Mouse (Mus musculus) spleen, adult 2 months (tissue): ENCODE data around the gene Sarnp. TPM values are rescaled to one million over a fixed set of nuclear protein-coding genes. Genes with fewer than 3 reads are reported as not detected.

Source experiments
- DNase-seq, 2 experiments: peaks; one replicate each; pipeline versions ENCODE4 v3.0.0 to v3.0.0-alpha.2; 2012 to 2021; ENCODE audit warnings: low spot score in 2 of 2, low read depth in 1 of 2
- H3K27ac ChIP-seq: fragments of 200-500 bp; 2 replicates; pipeline ENCODE4 v1.5.1; 2012; ENCODE audit warnings: low read length, inconsistent platforms; ENCODE audit not compliant: insufficient read depth
- H3K27me3 ChIP-seq: fragments of 200-500 bp; 2 replicates; pipeline ENCODE4 v1.6.1; 2012; ENCODE audit warnings: mild to moderate bottlenecking, moderate library complexity, low read length, inconsistent platforms; ENCODE audit not compliant: control insufficient read depth, insufficient read depth
- H3K36me3 ChIP-seq: fragments of 200-500 bp; 2 replicates; pipeline ENCODE4 v1.6.1; 2012; ENCODE audit warnings: mild to moderate bottlenecking, low read length, inconsistent platforms; ENCODE audit not compliant: control insufficient read depth, insufficient read depth
- H3K4me1 ChIP-seq: fragments of 200-500 bp; 2 replicates; pipeline ENCODE4 v1.6.1; 2011; ENCODE audit warnings: inconsistent platforms; ENCODE audit not compliant: control insufficient read depth, insufficient read depth, insufficient read length
- H3K4me3 ChIP-seq: fragments of 200-500 bp; 2 replicates; pipeline ENCODE4 v1.5.1; 2011; ENCODE audit warnings: mild to moderate bottlenecking, inconsistent platforms; ENCODE audit not compliant: insufficient read depth, insufficient read length; ENCODE audit errors: extremely low read depth
- CTCF ChIP-seq: fragments of 200-500 bp; IDR thresholded peaks from 2 replicates; pipeline ENCODE4 v1.5.1; 2011; ENCODE audit warnings: mild to moderate bottlenecking, inconsistent platforms; ENCODE audit not compliant: insufficient read depth, insufficient read length, insufficient replicate concordance; ENCODE audit errors: extremely low read depth
- POLR2A ChIP-seq: fragments of 200-500 bp; IDR thresholded peaks from 2 replicates; pipeline ENCODE4 v1.6.1; 2011; ENCODE audit warnings: low read depth, low read length, inconsistent platforms
- WGBS: fragments of 180-500 bp; shearing (Covaris S2); methylation state at CpG from one replicate; pipeline ENCODE4 v1.1.7; 2018; 5-methylcytosine and 5-hydroxymethylcytosine counted together
- polyA plus RNA-seq: library from polyadenylated mRNA; depleted of rRNA; stranded (reverse); fragments of >200 nt; gene quantifications from 2 replicates; pipeline ENCODE4 v1.2.3, GENCODE M21; 2012

Gene Sarnp
- polyA plus RNA-seq, 1 experiment, result 4.5 TPM

DNA sequence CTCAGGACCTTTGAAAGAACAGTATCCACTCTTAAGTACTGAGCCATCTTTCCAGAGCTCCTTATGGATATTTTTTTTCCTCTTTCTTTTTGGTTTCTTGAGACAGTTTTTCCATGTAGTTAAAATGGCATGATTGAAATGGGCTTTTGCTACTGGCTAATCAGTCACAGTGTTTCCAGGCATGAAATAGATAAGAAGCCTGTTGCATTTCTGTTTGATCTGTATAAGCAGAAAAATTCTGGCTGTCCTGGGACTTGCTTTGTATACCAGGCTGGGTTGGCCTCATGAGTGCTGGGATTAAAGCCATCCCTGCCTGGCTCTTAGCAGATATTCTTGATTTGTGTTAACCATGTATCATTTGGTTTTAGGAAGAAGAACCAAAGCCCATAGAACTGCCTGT is 22.3 kb downstream of the Sarnp start:
- no peak for TF ChIP-seq CTCF
- no peak for TF ChIP-seq POLR2A
- no peak overlapping the region for H3K27ac ChIP-seq
- DNase-seq, result no peak
- peaks cover 29% of the 10 kb centered on the region for H3K36me3 ChIP-seq
- no peak overlapping the region for H3K4me3 ChIP-seq
- no peaks in the 10 kb centered on the region for H3K4me1 ChIP-seq
- no peaks in the 10 kb centered on the region for H3K27me3 ChIP-seq

DNA sequence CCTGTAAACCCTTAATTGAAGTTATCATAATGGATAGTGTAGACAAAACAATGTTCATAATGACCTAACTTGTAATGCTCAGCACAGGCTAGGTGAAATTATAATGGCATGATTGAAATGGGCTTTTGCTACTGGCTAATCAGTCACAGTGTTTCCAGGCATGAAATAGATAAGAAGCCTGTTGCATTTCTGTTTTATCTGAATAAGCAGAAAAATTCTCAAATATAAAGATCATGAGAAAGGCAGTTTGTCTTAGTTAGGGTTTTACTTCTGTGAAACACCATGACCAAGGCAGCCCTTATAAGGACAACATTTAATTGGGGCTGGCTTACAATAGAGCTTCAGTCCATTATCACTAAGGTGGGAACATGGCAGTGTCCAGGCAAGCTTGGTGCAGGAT is 23.5 kb downstream of the Sarnp start:
- no peak for DNase-seq
- H3K36me3 ChIP-seq, result peaks cover 30% of the 10 kb centered on the region
- H3K27me3 ChIP-seq, result no peaks in the 10 kb centered on the region
- no peak for TF ChIP-seq CTCF
- TF ChIP-seq POLR2A, result no peak
- no peaks in the 10 kb centered on the region for H3K4me1 ChIP-seq
- no peak overlapping the region for H3K27ac ChIP-seq
- H3K4me3 ChIP-seq, result no peak overlapping the region

DNA sequence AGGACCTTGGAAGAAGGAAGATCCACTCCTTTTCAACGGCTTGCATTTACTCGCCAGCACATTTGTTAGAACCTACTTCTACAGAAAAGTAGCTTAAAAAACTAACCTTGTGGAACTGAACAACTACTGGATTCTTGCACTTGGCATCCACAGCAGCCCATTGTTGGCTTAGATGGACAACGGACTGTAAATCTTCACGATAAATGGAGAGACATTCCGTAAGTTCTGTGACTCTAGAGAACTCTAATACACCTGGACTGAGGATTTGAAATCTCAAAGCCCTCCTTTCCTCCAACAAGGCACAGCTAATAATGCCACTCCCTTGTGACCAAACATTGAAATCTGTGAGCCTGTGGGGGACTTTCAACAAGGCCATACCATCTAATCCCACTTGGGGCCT is 26.1 kb downstream of the Sarnp start:
- Histone ChIP-seq H3K36me3 (peaks cover 28% of the 10 kb centered on the region), H3K4me3 (no peak overlapping the region), H3K27me3 (no peaks in the 10 kb centered on the region), H3K27ac (no peak overlapping the region), H3K4me1 (no peaks in the 10 kb centered on the region)
- 95% methylated on average over 5 of the region's 5 CpGs for WGBS
- no peak for DNase-seq
- TF ChIP-seq POLR2A (no peak), CTCF (no peak)

DNA sequence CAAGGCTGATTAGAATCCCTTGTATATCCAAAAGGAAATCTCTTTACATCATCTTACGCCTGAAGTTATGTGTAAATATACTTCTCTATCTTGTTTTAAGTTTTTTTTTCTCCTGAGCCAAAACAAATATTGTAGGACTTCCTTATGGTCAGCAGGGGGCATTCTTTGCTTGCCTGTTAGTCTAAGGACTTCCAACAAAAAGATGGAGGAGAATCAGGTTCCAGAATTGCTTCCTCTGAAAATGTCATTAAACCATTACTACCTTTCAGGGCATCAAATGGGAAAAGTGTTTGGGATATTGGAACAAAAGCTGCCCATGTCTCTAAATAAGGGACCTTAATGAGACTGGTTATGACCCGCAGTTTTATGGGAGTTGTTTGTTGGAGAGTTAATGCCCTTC is 28.4 kb downstream of the Sarnp start:
- no peak for TF ChIP-seq CTCF
- no peak for TF ChIP-seq POLR2A
- 94% methylated on average over 2 of the region's 2 CpGs for WGBS
- no peaks in the 10 kb centered on the region for H3K4me1 ChIP-seq
- H3K27ac ChIP-seq, result no peak overlapping the region
- peaks cover 31% of the 10 kb centered on the region for H3K36me3 ChIP-seq
- DNase-seq, result no peak
- H3K27me3 ChIP-seq, result no peaks in the 10 kb centered on the region
- H3K4me3 ChIP-seq, result no peak overlapping the region; the same call in 1 of the 2 replicates

DNA sequence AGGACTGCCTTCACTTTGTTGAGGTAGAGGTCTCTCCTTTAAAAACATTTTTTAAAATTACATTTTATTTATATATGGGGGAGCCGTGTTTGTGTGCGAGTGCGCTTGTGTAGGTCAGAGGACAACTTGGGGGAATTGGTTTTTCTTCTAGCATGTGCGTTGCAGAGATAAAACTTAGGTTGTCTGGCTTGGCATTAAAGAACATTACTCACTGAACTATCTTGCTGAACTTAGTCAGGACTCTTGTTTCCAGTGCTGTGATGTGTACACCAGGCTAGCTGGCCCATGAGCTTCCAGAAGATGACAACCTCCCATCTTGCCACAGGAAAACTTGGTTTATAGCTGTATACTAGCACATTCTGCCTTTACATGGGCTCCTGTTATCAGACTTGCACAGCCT is 29.5 kb downstream of the Sarnp start:
- no peak for DNase-seq
- H3K27ac ChIP-seq, result no peak overlapping the region
- WGBS, result 92% methylated on average over 4 of the region's 4 CpGs
- TF ChIP-seq CTCF, result no peak
- no peak for TF ChIP-seq POLR2A
- no peaks in the 10 kb centered on the region for H3K27me3 ChIP-seq
- H3K4me3 ChIP-seq, result no peak overlapping the region
- H3K4me1 ChIP-seq, result no peaks in the 10 kb centered on the region
- H3K36me3 ChIP-seq, result peaks cover 26% of the 10 kb centered on the region

DNA sequence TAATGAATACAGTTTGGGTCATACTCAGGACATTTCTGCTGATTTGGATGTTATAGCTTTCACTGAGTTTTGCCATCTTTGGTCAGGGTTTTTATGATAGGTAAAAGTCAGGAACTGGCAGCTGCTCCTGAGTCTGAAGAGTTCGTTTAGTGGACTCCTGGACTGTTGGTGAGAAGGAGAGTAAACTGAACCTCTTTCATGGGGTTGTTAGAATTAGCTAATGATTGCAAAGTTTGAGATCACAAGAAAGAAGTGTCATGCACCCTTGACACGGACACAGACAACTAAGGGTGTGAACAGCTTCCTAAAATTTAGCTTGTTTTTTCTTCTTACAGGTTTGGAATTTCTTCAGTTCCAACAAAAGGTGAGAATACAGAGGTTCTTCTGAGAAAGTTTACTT is 31.3 kb downstream of the Sarnp start:
- no peaks in the 10 kb centered on the region for H3K4me1 ChIP-seq
- peaks cover 21% of the 10 kb centered on the region for H3K36me3 ChIP-seq
- H3K27ac ChIP-seq, result no peak overlapping the region
- no peaks in the 10 kb centered on the region for H3K27me3 ChIP-seq
- no peak for DNase-seq
- H3K4me3 ChIP-seq, result no peak overlapping the region
- WGBS, result 91% methylated on average over 2 of the region's 2 CpGs
- no peak for TF ChIP-seq POLR2A
- no peak for TF ChIP-seq CTCF

DNA sequence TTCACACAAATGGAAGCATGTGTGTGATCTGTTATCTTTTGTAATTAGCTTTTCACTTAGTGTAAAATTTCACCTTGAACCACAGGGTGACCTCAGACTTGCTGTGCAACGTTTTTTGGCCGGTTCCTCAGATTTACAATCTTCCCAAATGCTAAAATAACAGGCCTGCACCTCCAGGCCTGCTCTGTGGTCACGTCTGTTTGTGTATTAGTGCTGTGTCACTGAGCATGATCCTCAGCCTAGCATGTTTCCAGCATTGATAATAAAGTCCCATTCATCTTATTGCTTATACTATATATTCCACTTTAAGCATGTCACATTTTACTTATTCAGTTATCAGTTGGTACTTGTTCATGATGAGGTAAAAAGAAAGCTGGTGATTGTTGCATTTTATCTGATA is 33.2 kb downstream of the Sarnp start:
- Histone ChIP-seq H3K36me3 (peaks cover 20% of the 10 kb centered on the region), H3K27me3 (no peaks in the 10 kb centered on the region), H3K4me3 (no peak overlapping the region), H3K4me1 (no peaks in the 10 kb centered on the region), H3K27ac (no peak overlapping the region)
- 71% methylated on average over 3 of the region's 3 CpGs for WGBS
- TF ChIP-seq POLR2A (no peak), CTCF (no peak)
- DNase-seq, result no peak

DNA sequence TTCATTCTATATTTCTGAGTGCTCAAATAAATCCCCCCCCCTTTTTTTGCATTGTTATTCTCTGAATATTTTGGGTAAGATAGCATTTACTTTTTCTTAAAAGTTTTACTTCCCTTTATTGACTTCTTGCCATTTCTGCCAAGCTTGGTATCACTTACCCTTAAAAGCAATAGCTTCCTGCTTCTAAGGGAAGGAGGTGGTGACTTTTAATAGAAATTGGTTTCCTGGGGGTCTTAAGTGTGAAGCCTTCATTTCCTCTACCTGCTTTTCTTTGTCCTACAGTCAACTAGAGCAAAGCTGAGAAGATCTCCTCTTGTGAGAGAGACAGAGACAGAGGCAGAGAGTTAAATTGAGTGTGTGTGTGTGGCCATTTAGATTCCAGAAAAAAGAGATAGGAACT is 44.0 kb downstream of the Sarnp start:
- Histone ChIP-seq H3K4me3 (peak overlapping the region; percentile 23; the same call in 1 of the 2 replicates), H3K36me3 (peaks cover 6% of the 10 kb centered on the region)
- TF ChIP-seq POLR2A, result no peak
- TF ChIP-seq CTCF, result no peak

More for the DNA sequence above, 44.0 kb downstream of the Sarnp start:
- no peaks in the 10 kb centered on the region for H3K27me3 ChIP-seq
- peak overlapping the region; percentile 76; the same call in 1 of the 2 replicates for H3K27ac ChIP-seq
- peaks cover 4% of the 10 kb centered on the region for H3K4me1 ChIP-seq
- DNase-seq, result peak in 1 of 2 experiments; percentile 9
